Mouse (Mus musculus) gastrocnemius, postnatal 14 days (tissue): ENCODE measurements around the gene Stx6. TPM values are rescaled to one million over a fixed set of nuclear protein-coding genes. Genes with fewer than 3 reads are reported as not detected.

ENCODE experiments used
- DNase-seq: peaks from one replicate; pipeline ENCODE4 v3.0.0; 2021; ENCODE audit warnings: mixed read lengths
- intact Hi-C: fragments of 180-260 bp; cut with DNase I; formaldehyde crosslinking; loops from one replicate; pipeline ENCODE4 v1.15.1; 2025; ENCODE audit warnings: low total_unique reads
- long read RNA-seq, 2 experiments: library from polyadenylated mRNA; stranded (forward); transcript quantifications; one replicate each; pipeline ENCODE4 v2.0.0; 2021
- total RNA-seq, 2 experiments: library from RNA; stranded (reverse); gene quantifications; 2 replicates each; pipeline ENCODE4 v1.2.3; 2021

Stx6 gene
- total RNA-seq = 10 to 100 TPM; 14.4 to 20.8 TPM
- long read RNA-seq, experiment 1, full-length matches to known transcripts = 22 of 23 reads
- long read RNA-seq, experiment 1, partial matches to known transcripts = 0 of 23 reads
- long read RNA-seq, experiment 1, other reads (novel, unspliced or antisense) = 1 of 23 reads
- long read RNA-seq, experiment 2, full-length matches to known transcripts = 22 of 25 reads
- long read RNA-seq, experiment 2, partial matches to known transcripts = 0 of 25 reads
- long read RNA-seq, experiment 2, other reads (novel, unspliced or antisense) = 3 of 25 reads

DNA sequence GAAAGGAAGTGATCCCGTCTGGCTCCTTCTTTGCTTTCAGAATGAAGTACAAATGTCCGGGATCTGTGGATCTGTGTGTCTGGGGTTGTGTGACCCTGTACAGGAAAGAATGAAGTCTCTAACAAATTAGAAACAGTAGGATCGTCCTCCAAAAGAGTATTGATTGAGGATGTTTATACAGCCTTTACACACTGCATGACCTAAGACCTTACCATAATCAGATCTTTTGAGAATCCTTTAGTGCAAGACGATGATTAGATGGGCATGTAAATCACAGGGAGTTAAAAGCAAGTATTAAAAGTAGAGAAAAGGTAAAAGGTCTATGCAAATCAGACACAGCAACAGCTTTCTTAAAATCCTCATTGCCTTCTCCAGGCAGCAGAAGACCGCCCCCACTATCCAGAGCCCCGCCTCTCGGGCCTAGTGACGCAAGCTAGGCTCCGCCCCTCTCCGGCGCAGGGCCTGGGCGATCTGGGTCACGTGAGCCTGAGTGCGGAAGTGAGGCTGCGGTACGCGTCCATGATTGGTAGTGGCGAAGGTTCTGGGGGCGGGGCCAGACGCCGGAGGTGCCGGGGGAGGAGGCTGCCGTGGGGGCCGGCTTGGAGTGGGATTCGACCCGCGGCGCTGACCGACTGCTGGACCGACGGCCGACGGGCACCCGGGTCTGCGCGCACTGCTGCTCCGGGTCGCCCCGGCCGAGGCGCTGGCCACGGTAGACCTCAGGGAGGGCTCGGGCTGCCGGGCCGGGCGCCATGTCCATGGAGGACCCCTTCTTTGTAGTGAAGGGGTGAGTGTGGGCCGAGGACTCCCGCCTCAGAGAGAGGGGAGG, at the start of gene Stx6:
Stx6 (plus strand) TSS at position 575 of the 829 bp plus-strand sequence.
- DNase-seq = peak; percentile 99
- intact Hi-C loops = no loop called here

DNA sequence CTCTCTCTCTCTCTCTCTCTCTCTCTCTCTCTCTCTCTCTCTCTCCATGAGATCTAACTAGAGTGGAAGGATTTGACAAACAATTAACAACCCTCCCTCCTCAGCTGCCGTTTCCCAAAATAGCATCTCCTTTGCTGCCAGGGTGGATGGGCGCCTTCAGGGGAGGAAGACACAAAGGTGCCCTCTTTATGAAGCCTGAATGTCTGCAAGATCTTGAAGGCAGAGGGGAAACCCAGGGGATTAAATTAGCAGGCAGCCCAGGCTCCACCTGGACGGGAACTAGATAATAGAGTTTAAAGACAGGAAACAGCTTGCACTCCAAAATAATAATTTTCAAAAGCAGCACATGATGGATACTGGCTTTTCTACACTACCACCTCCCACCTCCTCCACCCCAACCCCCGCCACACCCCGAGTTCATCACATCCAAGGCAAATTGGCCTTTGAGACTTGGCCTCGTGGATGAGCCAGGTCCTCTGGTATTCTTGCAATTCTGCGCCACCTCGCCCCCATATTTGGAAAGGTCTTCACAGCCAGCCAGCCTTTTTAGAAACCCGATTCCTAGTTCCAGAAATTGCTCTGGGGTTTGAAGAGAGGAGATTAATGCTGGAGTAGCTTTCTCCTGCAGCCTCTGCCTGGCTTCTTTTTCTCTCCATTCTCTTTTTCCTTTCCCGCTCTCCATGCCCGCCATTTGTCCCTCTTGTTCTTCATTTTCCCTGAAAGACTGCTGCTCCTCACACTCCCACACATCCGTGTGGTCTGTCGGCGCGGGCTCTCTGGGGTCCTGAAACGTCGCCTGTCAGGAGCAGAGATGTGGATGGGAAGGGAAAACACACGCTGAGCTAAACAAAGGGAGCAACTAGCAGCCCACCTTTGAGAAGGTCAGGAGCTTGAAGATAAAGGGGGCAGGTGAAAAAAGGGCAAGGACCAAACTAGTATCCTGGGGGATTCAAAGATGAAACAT, 48.8 kb upstream of the Stx6 start:
- intact Hi-C loops = no loop called here
- DNase-seq = peak; percentile 37

DNA sequence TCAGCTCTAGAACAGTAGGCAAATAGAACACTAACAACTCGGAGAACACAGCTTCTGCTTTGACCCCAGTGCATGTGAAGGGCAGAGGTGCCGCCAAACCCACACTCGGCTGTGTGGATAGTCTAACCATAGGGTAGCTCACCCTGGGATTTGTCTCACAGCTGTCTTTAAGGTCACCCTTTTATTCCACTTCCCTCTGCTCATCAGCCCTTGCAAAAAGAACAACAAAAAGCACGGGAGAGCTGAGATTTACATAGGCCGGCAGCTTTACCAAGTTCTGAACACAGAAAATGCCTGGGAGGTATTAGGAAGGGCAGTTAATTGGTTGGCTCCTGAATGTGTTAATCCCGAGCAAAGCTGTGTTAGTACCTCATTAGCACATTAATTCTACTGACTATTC, 47.0 kb upstream of the Stx6 start:
- intact Hi-C loops = no loop called here
- no peak for DNase-seq

DNA sequence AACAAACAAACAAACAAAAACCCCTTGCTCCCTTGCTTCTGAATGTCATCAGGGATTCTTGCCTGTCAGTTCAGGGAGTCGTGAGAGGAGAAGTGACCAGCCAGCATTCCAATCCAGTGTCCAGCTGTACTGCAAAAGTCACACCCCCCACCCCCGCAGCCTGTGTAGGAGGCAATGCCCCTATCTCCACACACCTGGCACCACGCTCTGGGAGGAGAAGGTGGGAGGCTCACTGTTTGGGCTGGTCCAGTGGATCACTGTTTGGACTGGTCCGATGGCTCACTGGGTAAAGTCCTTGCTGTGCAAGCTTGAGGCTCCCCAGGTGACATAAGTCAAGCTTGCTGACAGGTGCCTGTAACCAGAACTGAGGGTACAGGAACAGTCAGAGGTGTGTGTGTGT, 46.4 kb upstream of the Stx6 start:
- intact Hi-C loops = no loop called here
- DNase-seq = no peak

DNA sequence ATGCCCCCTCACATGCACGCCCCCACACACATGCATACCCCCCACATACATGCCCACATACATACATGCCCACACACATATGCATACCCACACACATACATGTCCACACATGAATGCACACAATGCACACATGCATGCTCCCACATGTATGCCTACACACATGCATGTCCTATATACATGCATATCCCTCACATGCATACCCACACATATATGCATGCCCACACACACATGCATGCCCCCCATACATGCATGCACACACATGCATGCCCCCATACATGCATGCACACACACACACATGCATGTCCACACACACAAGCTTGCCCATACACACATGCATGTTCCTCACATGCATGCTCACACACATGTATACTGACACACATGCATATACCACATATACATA, 45.6 kb upstream of the Stx6 start:
- no peak for DNase-seq
- intact Hi-C loops = no loop called here

DNA sequence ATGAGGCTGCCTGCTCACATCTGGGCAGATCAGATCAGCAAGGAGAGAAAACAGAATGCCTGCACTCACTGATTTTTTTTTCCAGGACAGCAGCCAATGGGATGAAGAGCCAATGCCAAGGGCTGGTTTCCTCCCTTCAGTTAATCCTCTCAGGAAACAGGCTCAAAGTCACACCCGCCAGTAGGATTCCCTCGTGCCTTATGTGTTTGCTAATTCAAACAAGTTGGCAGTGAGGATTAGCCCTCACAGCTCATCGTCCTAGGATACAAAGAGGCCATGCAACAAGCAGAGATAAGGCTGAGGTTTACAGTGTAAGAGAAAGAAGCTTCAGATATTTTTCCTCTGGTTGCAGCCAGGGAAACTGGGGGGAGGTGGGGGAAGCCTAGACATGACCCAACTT, 44.6 kb upstream of the Stx6 start:
- DNase-seq = no peak
- intact Hi-C loops = no loop called here

DNA sequence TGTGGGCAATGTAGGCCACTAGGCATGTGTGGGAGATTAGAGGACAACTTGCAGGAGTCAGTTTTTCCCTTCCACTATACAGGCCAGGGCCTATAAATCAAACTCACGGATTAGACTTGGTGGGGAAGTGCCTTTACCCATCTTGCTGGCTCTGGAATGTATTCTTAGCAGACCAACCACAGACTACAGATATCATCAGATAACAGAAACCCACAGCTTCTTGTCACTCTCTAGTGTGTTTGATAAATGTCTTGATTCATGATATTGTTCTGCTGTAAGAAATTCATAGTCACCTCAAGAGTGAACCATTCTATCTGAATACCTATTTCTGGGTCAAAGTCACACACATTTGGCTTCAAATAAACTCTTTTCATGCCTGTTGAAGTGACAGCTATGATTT, 38.8 kb upstream of the Stx6 start:
- intact Hi-C loops = no loop called here

DNA sequence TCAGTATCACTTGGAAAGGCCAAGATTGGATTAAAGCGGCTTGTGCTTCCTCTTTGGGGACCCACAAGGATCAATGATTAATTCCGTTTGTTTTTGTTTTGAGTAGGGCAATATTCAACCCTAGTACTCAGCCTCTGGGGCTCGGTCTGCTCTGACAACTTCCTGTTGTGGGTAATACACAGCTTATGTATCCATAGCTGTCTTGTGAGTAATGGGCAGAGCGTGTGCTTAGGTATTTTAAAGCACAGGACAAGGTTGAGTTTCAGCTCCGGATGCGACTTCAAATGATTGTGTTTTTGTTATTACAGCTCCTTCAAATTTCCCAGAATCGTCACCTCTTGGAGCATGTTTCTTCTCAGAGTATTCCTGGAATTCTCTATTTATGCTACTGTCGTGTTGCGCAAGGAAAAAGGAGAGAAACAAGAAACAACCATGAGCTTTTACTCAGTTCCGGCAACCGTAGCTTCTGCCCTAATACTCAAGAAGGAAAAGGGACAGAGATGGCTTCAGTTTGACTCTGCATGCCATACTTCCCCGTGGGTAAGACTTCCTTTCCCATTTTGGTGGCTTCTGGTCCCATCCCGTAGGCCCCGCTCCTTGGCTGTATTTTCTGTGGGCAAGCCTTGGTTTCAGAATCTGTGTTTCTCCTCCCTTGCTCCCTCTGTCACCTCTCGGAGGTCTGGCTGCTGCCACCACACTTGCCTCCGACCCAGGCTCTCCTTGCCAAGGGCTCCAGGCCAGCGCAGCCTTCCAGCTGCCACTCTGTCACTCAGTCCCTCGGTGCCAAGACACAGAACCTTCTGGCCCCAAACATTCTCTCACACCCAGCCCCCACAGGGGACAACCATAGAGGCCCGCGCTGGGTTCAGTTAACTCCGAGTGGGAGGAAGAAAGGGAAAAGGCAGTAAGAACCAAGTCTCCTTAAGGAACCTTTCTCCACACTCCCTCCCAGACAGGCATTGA, 36.3 kb upstream of the Stx6 start:
- peak; percentile 81 for DNase-seq
- intact Hi-C loops = no loop called here

More for the DNA sequence above, 38.8 kb upstream of the Stx6 start:
- no peak for DNase-seq

DNA sequence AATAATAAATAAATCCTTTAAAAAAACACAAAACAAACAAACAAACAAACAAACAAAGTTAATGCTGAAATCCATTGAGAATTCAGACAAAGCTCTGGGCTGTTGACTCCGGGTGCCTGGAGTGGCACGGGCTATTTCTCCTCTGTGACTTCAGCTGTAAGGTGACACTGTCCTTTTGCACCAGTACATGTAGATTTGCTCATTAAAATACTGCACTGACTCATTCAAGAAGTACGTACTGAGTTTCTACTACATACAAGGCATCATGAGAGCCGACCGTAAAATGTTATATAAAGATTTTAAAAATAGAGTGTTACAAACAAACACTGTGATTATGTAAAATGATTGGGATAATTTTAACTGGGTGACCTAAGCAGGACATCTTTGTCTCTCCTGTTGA, 34.1 kb upstream of the Stx6 start:
- DNase-seq = no peak
- intact Hi-C loops = no loop called here

DNA sequence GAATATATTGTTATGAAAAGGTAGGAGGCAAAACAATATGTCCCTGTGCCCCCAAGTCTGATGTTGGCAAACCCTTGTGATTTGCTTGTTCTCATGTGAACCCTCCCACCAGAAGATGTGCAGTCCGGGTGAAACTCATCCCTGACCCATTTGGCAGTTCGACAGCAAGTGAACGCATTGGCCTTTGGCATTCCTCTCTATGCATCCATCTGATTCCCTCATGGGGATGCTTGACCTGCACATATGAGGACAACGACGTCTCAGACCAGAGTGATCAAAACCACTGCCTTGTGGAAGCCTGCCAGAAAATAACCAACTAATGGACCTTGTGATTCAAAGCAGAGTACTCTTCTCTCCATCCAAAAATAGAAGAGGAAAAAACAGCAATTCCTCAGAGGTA, 31.8 kb upstream of the Stx6 start:
- intact Hi-C loops = no loop called here
- no peak for DNase-seq

DNA sequence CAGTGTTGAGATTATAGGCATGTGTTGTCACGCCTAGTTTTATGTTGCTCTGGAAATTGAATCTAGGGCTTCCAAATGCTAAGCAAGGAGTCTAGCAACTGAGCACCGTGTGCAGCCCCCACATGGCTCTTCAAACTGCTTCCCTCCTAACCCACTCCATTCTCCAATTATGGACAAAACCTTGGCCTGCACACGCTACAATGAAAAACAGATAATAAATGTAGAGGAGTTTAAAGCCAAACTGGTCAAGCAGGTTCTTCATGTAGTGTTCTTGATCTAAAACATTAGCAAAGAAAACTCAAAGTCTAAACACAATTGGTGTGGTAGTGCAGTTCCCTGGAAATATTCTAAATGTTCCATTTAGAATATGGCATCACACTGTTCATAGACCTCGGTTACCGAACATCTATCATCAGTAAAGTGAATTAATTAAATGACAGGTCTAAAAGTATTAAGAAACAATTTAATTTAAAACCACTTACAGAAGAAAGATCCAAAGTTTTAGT, 31.0 kb upstream of the Stx6 start:
- no peak for DNase-seq
- intact Hi-C loops = no loop called here

DNA sequence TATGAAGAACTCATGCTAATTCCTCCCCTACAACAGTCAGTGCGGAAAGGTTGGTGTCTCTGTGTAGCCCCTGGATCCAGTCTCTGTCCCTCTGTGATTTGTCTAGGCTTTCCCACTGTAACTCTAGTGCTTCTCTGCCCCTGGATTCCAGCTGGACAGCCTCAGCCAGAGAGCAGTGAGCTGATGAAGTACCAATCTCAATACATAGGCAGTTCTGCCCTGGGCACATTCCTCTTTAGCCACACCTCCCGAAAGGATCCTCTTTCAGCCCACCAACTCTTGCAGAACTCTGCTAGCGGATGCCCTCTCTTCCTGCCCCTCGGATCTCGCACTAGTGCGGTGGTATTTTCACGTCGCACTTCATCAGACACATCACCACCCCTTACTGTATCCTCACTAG, 23.6 kb upstream of the Stx6 start:
- no peak for DNase-seq
- intact Hi-C loops = no loop called here

DNA sequence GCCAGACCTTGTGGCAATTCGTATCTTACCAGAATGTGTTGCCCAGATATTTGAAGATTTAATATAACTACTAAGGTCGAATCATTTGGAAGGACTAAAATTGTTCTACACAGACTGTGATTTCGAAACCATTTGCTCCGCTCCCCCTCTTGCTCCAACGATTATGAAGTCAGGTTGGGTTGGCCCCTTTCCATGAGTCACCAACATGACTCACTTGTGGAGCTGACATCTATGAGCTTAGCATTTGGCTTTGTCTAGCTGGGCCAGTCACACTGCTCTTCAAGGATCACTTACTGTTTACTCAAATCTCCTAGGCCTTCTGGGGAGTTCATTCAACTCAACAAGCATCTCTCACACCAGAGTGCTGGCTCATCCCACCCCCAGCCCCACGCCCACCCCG, 19.7 kb upstream of the Stx6 start:
- DNase-seq = peak; percentile 69
- intact Hi-C loops = no loop called here

DNA sequence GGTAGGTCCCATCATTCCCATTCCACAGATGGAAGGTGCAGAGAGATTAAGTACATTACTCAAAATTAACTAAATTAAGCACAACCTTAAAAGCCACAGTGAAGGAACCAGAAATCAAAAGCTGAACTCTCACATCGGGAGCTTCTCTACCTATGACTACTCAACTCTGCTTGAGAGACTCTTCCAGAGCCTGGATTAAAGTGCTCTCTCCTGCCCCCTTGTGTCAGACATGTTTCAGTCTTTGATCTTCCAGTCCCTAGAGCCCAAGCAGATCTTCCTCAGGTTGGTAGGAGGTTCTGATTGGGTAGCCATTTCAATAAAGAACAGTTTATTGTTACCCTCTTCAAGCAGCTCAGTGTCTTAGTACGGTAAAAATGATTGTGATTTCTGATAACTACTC, 18.4 kb upstream of the Stx6 start:
- peak; percentile 44 for DNase-seq
- intact Hi-C loops = loop anchor here (5.0 to 10.0 kb wide), 3 partner anchors 45 to 93 kb away; partner anchors contain the start of gene Ier5

DNA sequence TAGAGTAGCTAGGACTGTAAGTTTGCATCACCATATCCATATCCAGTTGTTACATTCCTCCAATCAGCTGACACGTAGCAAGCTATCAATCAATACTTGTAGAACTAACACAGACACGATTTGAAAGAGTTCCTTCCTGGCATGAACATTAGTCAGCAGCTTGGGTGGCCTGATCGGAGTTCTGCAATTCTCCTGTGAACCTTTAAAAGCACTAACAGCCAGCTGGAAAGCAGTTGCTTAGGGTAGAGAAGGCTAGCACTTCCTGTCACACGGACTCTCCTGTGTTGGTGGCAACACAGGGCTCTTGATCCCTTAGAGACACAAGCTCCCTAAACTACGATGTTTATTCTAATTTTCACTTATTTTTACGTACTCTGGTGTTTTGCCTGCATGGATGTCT, 12.9 kb upstream of the Stx6 start:
- intact Hi-C loops = loop anchor here (10.0 kb wide), 1 partner anchor 51 kb away; the partner anchor contains the start of gene Ier5
- no peak for DNase-seq

DNA sequence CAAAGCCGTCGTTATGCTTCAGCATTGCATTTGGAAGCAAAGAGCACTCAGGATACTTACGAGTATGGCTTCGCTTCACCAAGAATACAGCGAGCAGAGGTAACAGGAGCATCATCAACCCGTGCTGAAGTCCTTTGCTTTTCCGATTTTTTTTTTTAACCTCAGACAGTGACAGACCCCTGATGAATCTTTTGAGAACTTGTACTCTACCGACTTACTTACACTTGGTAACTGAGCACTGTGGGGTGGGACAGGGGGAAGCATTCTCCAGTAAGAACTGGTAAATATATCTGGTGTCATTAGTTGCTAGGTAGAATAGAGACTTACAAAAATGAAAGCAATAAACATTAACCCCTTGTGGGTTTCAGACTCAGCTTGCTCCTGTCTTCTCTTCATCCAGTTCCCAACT, 11.9 kb upstream of the Stx6 start, which contains the start of gene Mr1:
Mr1 (minus strand) TSS at position 243 of the 409 bp plus-strand sequence.
- intact Hi-C loops = loop anchor here (10.0 kb wide), 1 partner anchor 52 kb away; the partner anchor contains the start of gene Ier5
- DNase-seq = peak; percentile 28

DNA sequence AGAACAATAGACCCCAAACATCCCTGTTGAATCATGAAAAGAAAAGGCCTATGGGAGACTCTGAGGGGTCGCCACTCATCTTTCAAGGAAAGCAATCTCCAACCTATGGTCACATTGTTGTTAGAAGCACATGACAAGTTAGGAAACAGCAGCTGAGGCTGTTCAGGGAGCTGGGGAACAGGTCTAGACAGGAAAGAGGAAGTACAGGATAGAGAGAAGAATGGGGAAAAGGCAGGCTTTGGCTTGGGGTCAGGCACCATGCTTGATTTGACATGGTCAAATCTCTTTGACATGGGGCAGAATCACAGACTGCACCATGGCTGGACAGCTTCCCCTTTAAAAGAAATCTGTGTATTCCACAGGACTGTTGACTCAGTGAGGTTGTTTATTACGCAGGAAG, 11.3 kb upstream of the Stx6 start:
- DNase-seq = no peak
- intact Hi-C loops = loop anchor here (10.0 kb wide), 1 partner anchor 52 kb away; the partner anchor contains the start of gene Ier5

DNA sequence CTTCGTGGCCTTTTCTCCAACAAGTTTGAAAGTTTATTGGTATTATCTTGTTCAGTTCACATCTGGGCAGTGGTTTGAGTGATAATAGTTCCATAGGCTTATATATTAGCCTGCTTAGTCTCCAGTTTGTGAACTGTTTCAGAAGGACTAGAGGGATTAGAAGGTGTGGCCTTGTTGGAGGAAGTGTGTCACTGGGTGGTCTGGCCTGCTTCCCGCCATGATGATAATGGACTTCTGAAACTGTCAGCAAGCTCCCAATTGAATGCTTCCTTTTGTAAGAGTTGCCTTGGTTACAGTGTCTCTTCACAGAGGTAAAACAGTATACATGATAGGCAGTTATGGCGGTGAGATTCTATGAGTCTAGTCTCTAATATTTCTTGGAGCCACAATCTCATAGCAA, 9.1 kb upstream of the Stx6 start:
- DNase-seq = no peak
- intact Hi-C loops = loop anchor here (10.0 kb wide), 1 partner anchor 55 kb away; the partner anchor contains the start of gene Ier5
